Mouse (Mus musculus): Measurements from ENCODE around the gene D130043K22Rik.
"Not testable (repeated sequence)": the region's sequence is repeated elsewhere in the genome, so short reads cannot be mapped to it uniquely, and the experiment has no call there.

Gene D130043K22Rik

DNA sequence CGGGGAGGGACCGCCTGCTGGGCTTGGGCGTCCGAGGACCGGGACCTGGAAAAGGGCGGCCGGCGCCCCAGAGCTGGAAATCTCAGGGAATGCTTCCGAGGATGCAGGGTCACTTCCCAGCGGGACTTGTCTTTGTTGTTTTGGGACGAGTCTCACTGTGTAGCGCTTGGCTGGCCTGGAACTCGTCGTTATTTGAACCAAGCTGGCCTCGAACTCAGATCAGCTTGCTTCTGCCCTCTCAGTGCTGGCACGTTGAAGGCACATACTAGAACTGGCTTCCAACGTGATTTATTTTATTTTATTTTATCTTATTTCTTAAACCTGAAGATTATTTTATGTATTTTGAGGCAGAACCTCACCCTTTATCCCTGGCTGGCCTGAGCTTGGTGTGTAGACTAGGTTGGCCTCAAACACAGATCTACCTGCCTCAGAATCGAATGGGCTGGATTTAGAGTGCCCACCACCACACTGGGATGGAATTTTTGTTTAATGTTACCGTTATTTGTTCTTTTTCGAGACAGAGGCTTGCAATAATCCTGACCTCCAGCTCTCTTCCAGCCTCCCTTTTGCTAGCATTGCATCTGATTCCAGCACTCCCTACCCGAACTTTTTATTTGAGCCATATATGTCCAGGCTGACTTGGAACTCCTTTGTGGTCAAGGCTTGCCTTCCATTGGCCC lies 12.7 kb upstream of the D130043K22Rik start:
- peak in 1 of 2 experiments; percentile 83 for DNase-seq

DNA sequence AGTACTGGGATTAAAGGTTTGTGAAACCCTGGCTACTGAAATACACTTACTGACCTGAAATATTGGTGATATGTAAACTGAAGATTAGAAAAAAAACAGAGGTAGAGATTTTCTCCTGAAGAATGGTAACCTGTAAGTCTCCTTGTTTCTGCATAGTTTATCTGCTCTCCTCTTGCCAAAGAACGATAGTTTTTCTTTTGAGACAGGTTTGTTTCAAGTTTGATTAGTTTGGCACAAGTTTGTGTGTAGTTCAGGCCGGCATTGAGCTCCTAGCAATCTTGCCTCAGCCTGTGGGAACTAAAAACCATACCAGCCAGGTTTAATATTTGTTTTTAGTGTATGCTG lies 12.2 kb upstream of the D130043K22Rik start:
- no peak for DNase-seq

DNA sequence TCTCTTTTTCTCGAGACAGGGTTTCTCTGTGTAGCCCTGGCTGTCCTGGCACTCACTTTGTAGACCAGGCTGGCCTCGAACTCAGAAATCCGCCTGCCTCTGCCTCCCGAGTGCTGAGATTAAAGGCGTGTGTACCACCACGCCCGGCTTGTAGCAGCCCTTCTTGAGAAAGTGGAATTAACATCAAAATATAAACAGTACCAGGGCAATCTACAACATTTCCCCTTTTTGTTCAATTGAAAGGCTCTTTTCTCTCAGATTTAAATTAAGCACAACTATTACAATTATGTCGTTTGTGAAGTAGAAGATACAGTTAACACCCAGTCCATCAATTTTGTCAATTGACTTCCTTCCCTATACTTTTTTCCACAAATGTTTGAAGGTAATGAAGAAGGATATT lies 7.2 kb upstream of the D130043K22Rik start:
- DNase-seq = not testable (repeated sequence)

DNA sequence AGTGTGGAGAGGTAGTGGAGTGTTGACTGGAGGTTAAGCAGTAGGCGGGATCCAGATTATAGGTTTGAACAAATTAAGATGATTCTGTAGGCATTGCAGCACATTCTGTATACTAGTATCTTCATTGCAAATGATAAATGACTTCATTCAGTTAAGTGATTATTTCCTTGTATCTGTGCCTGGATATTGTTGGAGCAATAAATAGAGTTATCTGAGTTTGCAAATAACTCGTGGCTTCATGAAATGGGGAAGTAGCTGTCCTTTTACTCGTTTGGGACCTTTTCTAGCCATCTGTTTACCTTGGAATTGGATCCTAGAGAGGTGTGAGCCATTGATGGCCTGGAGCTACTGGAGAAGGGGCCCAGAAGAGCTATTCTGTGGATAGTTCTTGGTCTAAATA lies 5.1 kb upstream of the D130043K22Rik start:
- DNase-seq = no peak

DNA sequence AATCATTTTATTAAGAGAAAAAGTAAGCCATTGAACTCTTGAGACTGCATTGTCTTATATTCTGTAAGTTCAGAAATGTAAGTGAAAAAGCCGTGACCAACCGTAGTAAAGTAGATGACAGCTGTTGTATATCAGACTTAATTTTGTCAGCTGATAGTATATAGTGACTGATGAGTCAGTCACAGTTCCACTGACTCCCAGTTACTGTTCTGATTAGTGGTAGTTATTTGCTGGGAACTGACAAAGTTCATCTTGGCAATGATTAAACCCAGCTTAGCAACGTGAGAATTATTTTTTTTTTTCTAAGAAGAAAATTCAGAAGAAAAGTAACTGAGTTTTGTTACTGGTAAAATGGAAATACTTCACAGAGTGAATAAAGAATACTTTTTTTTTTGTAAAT lies 3.2 kb upstream of the D130043K22Rik start:
- DNase-seq = no peak

DNA sequence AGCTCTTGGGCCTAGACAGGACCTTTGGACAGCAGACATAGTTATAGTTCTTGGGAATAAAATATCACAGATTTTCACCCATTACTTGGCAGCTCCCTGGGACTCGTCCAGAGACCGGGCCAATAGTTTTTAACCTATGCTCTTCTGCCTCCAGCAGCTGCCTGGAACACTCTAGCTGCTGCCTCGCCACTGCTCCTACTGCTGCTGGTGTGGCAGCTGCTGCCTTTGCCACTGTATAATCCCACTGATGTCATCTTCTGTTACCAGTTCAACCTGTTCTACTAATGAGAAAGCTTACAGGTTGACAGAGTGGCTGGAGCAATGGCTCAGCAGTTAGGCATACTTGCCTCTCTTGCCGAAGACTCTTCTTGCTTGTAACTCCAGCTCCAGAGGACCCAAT lies 4.4 kb downstream of the D130043K22Rik start:
- no peak for DNase-seq

DNA sequence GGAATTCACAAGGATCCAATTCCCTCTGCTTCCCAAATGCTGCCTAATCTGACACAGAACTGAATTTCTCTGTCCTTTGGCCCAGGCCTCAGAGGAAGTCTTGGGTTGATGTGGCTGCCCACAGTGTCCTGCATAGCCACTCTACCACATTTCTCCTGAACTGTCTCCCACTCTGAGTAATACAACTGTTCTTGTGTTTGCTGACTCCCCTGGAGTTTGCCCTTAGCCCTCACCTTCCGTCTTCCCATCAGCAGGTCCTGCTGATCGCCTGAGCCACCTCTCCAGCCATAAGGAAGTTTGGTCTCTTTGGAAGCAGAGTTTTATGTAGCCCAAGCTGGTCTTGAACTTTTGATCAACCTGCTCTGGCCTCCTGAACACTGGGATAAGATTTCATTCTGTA lies 7.1 kb downstream of the D130043K22Rik start:
- DNase-seq = no peak

DNA sequence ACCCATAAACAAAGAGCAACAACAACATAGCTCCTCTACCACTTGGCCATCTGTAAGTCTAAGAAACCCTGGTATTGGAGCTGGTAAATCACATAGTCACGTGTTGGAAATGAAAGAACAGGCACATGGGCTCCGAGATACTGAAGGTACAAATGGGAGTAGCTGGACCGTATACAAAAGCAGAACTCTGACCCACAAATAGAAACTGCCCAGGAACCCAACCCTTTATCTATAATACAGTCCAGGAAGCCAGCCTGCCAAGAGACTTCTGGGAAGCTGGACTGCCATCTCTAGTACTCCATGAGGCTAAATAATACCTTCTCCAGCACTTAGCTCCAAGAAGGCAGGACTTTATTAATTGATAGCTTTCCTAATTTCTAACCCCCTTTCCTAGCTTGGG lies 7.6 kb downstream of the D130043K22Rik start:
- DNase-seq = no peak

DNA sequence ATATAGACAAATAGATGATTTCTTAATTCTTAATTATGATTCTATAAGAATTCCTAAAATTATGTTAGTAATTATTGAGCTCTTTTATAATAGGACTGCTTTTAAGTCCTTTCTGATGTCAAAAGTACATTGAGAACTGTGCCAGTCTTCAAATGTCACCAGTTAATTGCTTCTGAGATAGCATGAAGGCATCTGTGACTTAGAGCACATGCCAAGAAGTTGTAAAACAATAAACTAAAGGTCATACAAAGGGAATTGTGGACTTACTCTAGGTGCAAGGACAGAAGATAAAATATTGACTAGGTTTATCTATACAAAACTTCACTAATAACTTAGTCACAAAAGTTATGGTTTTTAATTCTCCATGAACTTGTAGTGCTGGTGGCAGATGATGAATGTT lies 14.2 kb downstream of the D130043K22Rik start:
- DNase-seq = no peak

DNA sequence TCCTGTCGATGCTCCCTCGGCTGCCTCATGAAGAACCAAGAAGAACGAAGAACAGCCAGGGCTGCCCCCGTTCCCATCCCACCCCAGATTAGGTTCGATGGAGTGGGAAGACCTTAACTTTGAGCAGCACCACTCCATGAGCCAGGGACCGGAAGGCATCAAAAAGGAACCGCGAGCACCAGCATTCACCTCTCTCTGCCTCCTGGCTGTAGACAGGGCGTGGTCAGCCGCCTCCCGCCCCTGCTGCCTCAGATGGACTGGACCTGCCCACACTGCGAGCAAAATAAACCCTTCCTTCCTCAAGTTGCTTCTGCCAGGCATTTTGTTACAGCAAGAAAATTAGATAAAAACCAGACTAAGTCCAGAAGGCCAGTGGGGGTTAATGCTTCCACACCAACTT lies 16.1 kb downstream of the D130043K22Rik start:
- no peak for DNase-seq

DNA sequence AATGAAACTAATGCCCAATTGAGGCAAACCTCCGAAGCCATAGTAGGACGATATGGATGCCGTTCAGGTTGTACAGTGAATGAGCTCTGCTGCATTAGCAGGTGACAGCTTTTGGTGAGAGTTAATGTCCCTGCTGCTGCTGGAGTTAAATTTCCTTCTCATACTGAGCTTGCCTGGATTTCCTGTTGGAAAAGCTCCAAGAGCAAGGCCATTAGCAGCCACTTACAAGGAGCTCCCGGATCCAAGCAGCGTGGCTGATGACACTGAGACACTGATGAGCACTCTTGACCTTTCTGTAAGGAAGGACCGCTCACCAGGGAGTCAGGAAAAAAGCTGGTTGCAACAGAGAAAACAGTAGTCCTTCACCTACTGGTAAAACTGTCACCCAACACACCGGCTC lies 17.1 kb downstream of the D130043K22Rik start:
- DNase-seq = no peak

DNA sequence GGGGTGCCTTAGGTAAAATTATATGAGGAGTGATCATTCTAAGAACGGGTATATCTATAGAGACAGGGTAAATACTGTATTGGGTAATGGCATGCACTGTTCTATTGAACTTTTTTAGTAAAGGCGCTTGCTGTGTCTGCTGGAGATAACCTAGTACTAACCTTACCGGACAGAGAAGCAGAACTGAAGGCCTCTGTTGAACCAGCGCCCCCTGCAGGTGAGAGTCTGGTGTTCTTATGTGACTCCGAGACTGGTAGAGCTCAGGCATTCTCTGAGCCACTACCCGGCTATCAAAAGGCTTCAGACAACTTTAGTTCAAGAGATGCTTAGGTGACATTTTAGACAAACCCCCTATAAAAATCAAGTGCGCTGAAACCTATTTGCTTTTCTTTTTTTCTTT lies 17.6 kb downstream of the D130043K22Rik start:
- DNase-seq = peak; percentile 59 to 62

DNA sequence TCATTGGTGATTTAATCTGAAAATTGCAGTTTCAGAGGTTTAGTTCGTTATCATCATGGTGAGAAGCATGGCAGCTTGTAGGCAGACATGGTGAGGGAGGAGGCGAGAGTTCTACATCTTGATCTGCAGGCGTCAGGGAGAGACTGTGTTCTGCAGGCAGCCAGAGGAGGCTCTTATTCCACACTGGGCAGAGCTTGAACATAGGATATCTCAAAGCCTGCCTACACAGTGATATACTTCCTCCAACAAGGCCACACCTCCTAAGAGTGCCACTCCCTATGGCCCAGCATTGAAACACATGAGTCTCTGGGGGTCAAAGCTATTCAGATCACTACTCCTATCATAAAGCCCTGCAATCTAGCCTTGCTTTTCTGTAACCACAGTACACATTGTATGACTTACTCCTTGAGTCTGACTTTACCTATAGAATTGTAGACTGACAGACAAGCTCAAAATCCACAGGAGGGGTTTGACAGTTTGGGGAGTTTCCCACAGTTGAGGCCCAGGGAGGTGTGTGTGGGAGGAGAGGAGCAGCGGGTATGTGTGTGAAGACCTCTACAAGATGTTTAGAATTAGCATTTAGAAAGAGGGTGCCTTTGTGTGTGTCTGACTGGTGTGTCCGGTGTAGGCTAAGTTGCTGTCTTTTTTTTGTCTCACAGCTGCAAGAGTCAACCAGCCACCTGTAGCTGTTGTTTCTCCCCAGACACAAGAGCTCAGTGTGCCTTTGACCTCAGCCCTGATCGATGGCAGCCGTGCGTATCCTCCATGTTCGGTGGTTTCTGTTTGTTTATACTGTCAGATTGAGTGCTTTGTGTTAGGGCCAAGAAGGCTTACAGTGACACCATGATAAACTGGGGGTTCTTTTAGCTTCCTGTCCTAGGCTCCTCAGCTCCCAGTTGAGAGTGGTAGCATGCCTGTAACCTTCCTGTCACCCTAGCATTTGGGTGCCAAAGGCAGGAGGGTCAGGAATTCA lies 21.8 kb downstream of the D130043K22Rik start:
- no peak for DNase-seq

DNA sequence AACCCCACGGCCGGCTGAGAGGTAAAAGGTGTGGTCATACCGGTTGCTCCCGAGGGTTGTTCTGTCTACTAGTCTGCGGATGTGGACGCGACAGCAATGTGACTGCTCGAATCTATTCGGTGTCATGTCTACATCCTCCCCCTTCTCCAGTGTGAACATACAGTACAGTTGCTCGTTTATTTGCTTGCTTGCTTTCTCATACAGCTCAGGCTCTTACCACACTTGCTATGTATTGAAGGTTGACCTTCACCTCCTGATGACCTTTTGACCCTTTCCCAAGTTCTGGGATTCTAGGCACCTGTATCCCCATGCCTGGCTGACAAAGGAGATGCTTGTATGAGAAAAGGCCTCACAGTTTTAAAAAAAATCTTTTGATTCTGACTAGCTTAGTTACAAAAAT lies 22.9 kb downstream of the D130043K22Rik start:
- DNase-seq = no peak

DNA sequence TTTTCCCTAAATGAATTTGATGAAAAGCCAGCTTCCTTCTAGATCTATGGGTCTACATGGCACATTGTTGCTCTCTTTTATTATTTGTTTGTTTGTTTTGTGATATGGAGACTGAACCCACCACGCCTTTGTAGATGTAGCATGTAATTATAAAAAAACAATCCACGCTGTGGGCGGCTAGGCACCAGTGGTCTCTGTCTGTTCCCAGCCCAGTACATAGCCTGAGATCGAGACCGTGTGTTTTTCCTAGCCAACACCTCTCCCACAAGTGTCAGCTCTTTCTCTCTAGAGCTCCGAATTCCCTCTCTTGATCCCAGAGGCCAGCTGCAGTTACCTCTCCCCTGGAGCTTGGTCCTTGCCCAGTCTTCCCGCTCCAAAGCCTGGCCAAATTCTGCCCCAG lies 23.3 kb downstream of the D130043K22Rik start:
- no peak for DNase-seq

DNA sequence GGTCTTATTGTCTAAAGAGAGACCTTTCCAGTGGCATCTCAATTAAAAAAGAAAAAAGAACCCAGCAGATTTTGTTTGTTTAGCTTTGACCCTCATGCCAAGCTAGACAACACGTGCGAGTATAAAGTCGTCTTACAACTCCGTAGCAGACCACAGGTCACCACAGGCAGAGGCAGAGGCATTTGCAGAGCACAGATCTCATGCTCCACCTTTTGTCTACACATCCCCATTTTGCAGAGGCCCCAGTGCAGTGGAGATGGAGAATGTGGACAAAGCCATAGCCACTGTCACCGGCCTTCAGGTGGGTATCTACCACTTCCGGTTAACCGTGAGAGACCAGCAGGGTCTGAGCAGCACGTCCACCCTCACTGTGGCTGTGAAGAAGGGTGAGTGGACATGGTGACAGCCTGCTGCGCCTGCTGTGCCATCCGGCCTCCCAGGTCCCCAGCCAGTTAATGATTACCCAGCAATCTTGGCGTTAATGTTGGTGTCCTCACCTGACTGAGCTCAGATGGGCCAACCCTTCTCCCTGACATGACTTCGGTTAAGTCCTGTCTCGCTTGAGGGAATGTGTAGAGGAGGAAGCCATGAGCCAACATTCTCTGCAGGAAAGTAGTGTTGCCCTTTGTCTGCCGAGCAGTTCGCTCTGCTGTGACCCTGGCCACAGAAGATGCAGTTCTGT lies 34.6 kb downstream of the D130043K22Rik start:
- no peak for DNase-seq

DNA sequence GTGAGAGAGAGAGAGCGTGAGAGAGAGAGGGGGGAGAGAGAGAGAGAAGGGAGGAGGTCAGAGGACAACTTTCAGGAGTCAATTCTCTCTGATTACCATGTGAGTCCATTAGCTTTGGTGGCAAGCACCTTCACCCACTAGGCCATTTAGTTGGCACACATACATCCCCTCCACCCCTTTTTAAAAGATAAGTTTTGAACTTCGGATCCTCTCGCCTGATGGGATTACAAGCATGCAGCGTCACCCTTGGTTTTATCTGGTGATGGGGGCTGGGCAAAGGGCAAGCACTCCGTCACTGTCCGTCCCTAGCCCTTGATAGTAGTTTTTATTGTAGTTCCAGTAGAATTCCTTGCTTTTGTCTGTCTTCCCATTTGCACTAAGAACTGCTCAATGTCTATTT lies 35.3 kb downstream of the D130043K22Rik start:
- no peak for DNase-seq

DNA sequence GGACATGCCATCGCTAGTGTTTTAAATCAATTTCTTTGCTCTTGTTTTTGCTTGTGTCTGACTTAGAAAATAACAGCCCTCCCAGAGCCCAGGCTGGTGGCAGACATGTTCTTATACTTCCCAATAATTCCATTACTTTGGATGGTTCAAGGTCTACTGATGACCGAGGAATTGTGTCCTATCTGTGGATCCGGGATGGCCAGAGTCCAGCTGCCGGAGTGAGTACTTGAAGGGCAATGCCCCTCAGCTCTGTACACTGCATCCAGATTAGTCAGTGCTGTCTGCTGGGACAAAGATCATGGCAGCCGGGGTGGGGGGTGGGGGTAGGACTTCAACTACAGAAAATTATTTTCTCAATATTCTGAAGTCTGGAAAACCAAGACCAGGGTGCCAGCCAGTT lies 35.8 kb downstream of the D130043K22Rik start:
- DNase-seq = no peak

DNA sequence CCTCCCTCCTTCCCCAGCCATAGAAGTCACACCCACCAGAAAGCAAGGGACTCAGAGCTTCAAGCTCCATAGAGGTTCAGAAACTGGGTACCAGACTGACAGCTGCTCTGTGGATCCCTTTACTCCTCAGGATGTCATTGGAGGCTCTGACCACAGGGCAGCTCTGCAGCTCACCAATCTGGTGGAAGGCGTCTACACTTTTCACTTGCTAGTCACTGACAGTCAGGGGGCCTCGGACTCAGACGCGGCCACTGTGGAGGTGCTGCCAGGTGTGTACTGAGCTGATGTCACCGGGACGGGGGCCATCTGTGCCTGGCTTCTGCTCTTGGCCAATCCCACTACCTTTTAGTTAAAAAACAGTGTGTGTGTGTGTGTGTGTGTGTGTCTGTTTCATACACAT lies 37.5 kb downstream of the D130043K22Rik start:
- DNase-seq = peak; percentile 34 to 40

DNA sequence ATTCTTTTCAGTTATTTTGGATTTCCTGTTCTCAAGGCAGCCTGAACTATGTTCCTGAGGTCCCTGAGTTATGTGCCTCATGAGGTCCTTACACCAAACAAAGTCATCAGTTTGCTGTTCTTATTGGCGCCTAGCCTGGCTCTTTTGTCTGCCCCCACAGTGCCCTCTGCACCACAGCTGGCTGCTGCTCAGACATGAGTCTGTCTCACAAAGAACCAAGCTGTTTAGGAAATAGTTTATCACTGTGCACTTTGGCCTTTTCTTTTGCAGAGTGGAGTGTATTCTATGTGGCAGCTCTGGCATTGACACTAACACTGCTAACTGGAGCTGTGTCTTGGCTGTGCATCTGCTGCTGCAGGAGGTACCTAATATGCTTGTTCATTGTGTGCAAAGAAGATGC lies 44.6 kb downstream of the D130043K22Rik start:
- DNase-seq = no peak

DNA sequence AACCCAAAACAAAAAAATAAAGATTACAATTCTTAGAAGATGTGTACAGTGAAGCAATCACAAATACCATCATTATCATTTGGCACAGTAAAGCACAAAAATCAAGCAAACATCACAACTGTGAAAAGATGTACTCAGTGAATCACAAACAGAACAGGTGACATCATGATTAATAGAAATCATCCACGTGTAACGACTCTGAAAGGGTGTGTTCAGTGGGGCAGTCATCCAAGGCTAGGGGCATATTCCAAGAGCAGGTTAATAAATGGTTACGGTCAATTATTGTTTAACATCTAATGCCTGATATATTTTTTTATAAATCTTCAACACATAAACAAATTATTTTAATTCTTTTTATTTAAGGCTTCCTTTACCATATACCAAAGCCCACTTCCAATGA lies 47.6 kb downstream of the D130043K22Rik start:
- no peak for DNase-seq

DNA sequence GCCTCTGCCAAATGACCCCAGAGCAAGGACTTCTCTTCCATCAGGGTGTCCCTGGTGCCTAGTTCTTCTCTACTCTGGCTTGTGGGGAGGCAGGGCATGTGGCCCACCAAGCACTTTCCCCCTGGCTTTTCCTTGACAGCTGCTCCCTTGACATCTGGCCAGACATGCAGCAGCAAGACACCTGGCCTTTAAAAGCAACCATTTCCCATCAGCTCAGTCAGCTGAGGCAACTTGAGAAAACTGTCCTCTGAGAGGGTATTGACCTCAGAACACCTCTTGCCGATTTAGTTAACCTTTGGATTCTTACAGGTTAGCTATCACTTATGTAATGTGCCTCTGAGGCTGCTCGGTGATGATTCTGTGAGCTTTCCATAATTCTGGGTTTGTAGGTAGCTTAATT lies 48.9 kb downstream of the D130043K22Rik start:
- no peak for DNase-seq

DNA sequence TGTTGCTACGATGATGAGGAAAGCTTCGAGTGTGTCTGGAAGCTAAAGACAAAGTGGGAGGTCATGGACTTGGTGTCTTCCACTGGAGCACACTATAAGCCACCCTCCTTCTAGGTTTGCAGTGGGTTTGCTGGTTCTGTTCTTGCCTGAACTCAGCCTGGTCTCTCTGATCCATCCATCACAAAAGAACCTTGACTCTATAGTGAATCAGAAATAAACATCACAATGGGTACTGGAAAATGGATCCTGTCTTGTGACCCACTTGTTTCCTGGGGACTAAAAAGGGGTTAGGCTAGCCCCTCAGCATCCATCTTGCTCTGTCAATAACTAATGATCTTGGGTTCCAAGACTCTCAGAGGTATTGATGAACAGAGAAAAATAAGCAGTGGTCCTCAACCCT lies 57.0 kb downstream of the D130043K22Rik start:
- no peak for DNase-seq

DNA sequence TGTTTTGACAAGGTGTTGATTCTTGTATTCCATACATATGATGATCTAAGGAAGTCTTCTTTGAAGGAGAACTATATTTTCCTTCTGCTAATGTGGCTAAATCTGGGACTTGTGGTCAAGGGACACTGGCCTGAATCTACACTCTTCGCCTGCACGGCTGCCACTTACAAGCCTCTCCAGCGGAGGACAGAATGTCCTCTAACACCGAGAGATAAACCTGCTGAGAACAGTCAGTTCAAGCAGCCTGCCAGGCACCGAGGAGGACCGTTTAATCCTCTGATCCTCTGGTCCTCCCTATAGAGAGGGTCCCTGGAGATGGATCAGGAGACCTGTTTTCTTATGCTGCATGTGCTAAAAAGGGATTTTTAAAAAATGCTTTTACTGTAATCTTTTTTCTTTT lies 58.5 kb downstream of the D130043K22Rik start:
- no peak for DNase-seq
